Mouse (Mus musculus): ENCODE results near the gene Rhbdf1.

Gene Rhbdf1

GRCm38 (mm10) chr11:32221951-32222409 is at the start of gene Rhbdf1:
Gene Rhbdf1, minus strand, starts transcription at chr11:32222300.
- in situ Hi-C loops (cut with MboI, MseI): no loop called here

- in situ Hi-C loops (cut with MboI, MseI): no loop called here
Observed at GRCm38 (mm10) chr11:32271178-32271577, 49.1 kb upstream of the Rhbdf1 start.

- in situ Hi-C loops (cut with MboI, MseI): no loop called here
Observed at GRCm38 (mm10) chr11:32268952-32269351, 46.9 kb upstream of the Rhbdf1 start.

GRCm38 (mm10) chr11:32267964-32268363 is 45.9 kb upstream of the Rhbdf1 start:
- in situ Hi-C loops (cut with MboI, MseI): no loop called here

- in situ Hi-C loops (cut with MboI, MseI): no loop called here
Observed at GRCm38 (mm10) chr11:32267188-32267884, 45.2 kb upstream of the Rhbdf1 start, which contains the start of gene Nprl3. Gene Nprl3, minus strand, starts transcription at chr11:32267707.

GRCm38 (mm10) chr11:32266776-32267175 is 44.7 kb upstream of the Rhbdf1 start:
- in situ Hi-C loops (cut with MboI, MseI): no loop called here

- in situ Hi-C loops (cut with MboI, MseI): no loop called here
Observed at GRCm38 (mm10) chr11:32266194-32266593, 44.1 kb upstream of the Rhbdf1 start.

GRCm38 (mm10) chr11:32265117-32265738 is 43.1 kb upstream of the Rhbdf1 start:
- in situ Hi-C loops (cut with MboI, MseI): no loop called here

- in situ Hi-C loops (cut with MboI, MseI): no loop called here
Observed at GRCm38 (mm10) chr11:32262674-32263415, 40.7 kb upstream of the Rhbdf1 start.

GRCm38 (mm10) chr11:32256566-32256965 is 34.5 kb upstream of the Rhbdf1 start:
- in situ Hi-C loops (cut with MboI, MseI): no loop called here

GRCm38 (mm10) chr11:32256146-32256545 is 34.0 kb upstream of the Rhbdf1 start:
- in situ Hi-C loops (cut with MboI, MseI): no loop called here

GRCm38 (mm10) chr11:32253121-32253520 is 31.0 kb upstream of the Rhbdf1 start:
- in situ Hi-C loops (cut with MboI, MseI): no loop called here

- in situ Hi-C loops (cut with MboI, MseI): no loop called here
Observed at GRCm38 (mm10) chr11:32250880-32251763, 29.0 kb upstream of the Rhbdf1 start.

GRCm38 (mm10) chr11:32248350-32248749 is 26.2 kb upstream of the Rhbdf1 start:
- in situ Hi-C loops (cut with MboI, MseI): no loop called here

- in situ Hi-C loops (cut with MboI, MseI): no loop called here
Observed at GRCm38 (mm10) chr11:32247068-32247467, 25.0 kb upstream of the Rhbdf1 start.

- in situ Hi-C loops (cut with MboI, MseI): no loop called here
Observed at GRCm38 (mm10) chr11:32245614-32246013, 23.5 kb upstream of the Rhbdf1 start.

GRCm38 (mm10) chr11:32244617-32245016 is 22.5 kb upstream of the Rhbdf1 start:
- in situ Hi-C loops (cut with MboI, MseI): no loop called here

- in situ Hi-C loops (cut with MboI, MseI): no loop called here
Observed at GRCm38 (mm10) chr11:32244064-32244463, 22.0 kb upstream of the Rhbdf1 start.

GRCm38 (mm10) chr11:32243205-32243955 is 21.3 kb upstream of the Rhbdf1 start:
- in situ Hi-C loops (cut with MboI, MseI): no loop called here

GRCm38 (mm10) chr11:32242209-32242608 is 20.1 kb upstream of the Rhbdf1 start:
- in situ Hi-C loops (cut with MboI, MseI): no loop called here

GRCm38 (mm10) chr11:32241391-32241790 is 19.3 kb upstream of the Rhbdf1 start:
- in situ Hi-C loops (cut with MboI, MseI): no loop called here

Data from T-helper 2 cell (primary cell).